Mouse (Mus musculus) liver, embryonic 12.5 days (tissue): ENCODE data around the gene Nkx2-1. TPM values are rescaled to one million over a fixed set of nuclear protein-coding genes. Genes with fewer than 3 reads are reported as not detected.
"Not testable (repeated sequence)": the region's sequence is repeated elsewhere in the genome, so short reads cannot be mapped to it uniquely, and the experiment has no call there.

ENCODE experiments used
- ATAC-seq: fragments of 200-750 bp; cut with Nextera tagmentation; 2 replicates; pipeline ENCODE4 v1.8.0; 2017; ENCODE audit warnings: moderate number of reproducible peaks, mild to moderate bottlenecking, moderate library complexity
- H3K27ac ChIP-seq: fragments of 300-500 bp; sonication (generic); 2 replicates; pipeline ENCODE4 v1.5.1; 2016; ENCODE audit warnings: mild to moderate bottlenecking
- H3K27me3 ChIP-seq: fragments of 300-500 bp; sonication (generic); replicated peaks from 2 replicates; pipeline ENCODE4 v1.6.1; 2016; ENCODE audit warnings: mild to moderate bottlenecking, moderate library complexity
- H3K36me3 ChIP-seq: fragments of 300-500 bp; sonication (generic); 2 replicates; pipeline ENCODE4 v1.6.1; 2016; ENCODE audit warnings: mild to moderate bottlenecking, moderate library complexity
- H3K4me1 ChIP-seq: fragments of 300-500 bp; sonication (generic); 2 replicates; pipeline ENCODE4 v1.6.1; 2016
- H3K4me2 ChIP-seq: fragments of 300-500 bp; sonication (generic); 2 replicates; pipeline ENCODE4 v1.6.1; 2016; ENCODE audit warnings: mild to moderate bottlenecking, moderate library complexity
- H3K4me3 ChIP-seq: fragments of 300-500 bp; sonication (generic); 2 replicates; pipeline ENCODE4 v1.5.1; 2016; ENCODE audit warnings: mild to moderate bottlenecking, moderate library complexity
- H3K9ac ChIP-seq: fragments of 300-500 bp; sonication (generic); 2 replicates; pipeline ENCODE4 v1.6.1; 2016; ENCODE audit warnings: mild to moderate bottlenecking, moderate library complexity
- H3K9me3 ChIP-seq: fragments of 300-500 bp; sonication (generic); replicated peaks from 2 replicates; pipeline ENCODE4 v1.6.1; 2016; ENCODE audit warnings: mild to moderate bottlenecking, moderate library complexity
- WGBS: fragments of 180-500 bp; shearing (Covaris S2); methylation state at CpG from one replicate; pipeline ENCODE4 v1.1.7; 2016; ENCODE audit not compliant: insufficient replicate concordance; 5-methylcytosine and 5-hydroxymethylcytosine counted together
- polyA plus RNA-seq: library from polyadenylated mRNA; unstranded; fragments of >200 nt; fragmentation: Nextera tagmentation; extraction: Ambion mirVana; gene quantifications from 2 replicates; pipeline ENCODE4 v1.2.1, GENCODE M21; 2016

Gene Nkx2-1
- polyA plus RNA-seq, 1 experiment from 2014 or later: not detected

GRCm38 (mm10) chr12:56532986-56533495 is 3.7 kb downstream of the Nkx2-1 start:
- Histone ChIP-seq H3K27me3 (peaks cover 100% of the 10 kb centered on the region), H3K36me3 (no peaks in the 10 kb centered on the region), H3K9me3 (no peaks in the 10 kb centered on the region), H3K4me3 (no peak overlapping the region), H3K27ac (no peak overlapping the region), H3K4me1 (no peaks in the 10 kb centered on the region), H3K9ac (no peak overlapping the region), H3K4me2 (0 out of 2 replicates have a peak overlapping the region, but pooled peaks have one; percentile 12)
- ATAC-seq: no peak
- WGBS: 1% methylated on average over 50 of the region's 50 CpGs

- ATAC-seq: no peak
- H3K9me3 ChIP-seq: no peaks in the 10 kb centered on the region
- no peak overlapping the region for H3K9ac ChIP-seq
- H3K4me2 ChIP-seq: no peak overlapping the region
- no peaks in the 10 kb centered on the region for H3K4me1 ChIP-seq
- no peaks in the 10 kb centered on the region for H3K36me3 ChIP-seq
- H3K27me3 ChIP-seq: peaks cover 98% of the 10 kb centered on the region
- H3K4me3 ChIP-seq: no peak overlapping the region
- H3K27ac ChIP-seq: no peak overlapping the region
- WGBS: 2% methylated on average over 4 of the region's 4 CpGs
Measured at GRCm38 (mm10) chr12:56532142-56532541, 4.6 kb downstream of the Nkx2-1 start.

GRCm38 (mm10) chr12:56531051-56531620 is 5.6 kb downstream of the Nkx2-1 start:
- ATAC-seq: no peak
- no peaks in the 10 kb centered on the region for H3K4me1 ChIP-seq
- no peak overlapping the region for H3K27ac ChIP-seq
- H3K27me3 ChIP-seq: peaks cover 98% of the 10 kb centered on the region
- WGBS: 4% methylated on average over 3 of the region's 3 CpGs
- H3K4me3 ChIP-seq: no peak overlapping the region
- H3K36me3 ChIP-seq: no peaks in the 10 kb centered on the region
- H3K9me3 ChIP-seq: no peaks in the 10 kb centered on the region
- H3K4me2 ChIP-seq: no peak overlapping the region
- H3K9ac ChIP-seq: no peak overlapping the region

GRCm38 (mm10) chr12:56529931-56530330 is 6.8 kb downstream of the Nkx2-1 start:
- Histone ChIP-seq H3K36me3 (no peaks in the 10 kb centered on the region), H3K4me2 (no peak overlapping the region), H3K9ac (no peak overlapping the region), H3K27me3 (peaks cover 96% of the 10 kb centered on the region), H3K27ac (no peak overlapping the region), H3K4me3 (no peak overlapping the region), H3K9me3 (no peaks in the 10 kb centered on the region), H3K4me1 (no peaks in the 10 kb centered on the region)
- no peak for ATAC-seq
- WGBS: 3% methylated on average over 3 of the region's 3 CpGs

- Histone ChIP-seq H3K4me3 (no peak overlapping the region), H3K9me3 (no peaks in the 10 kb centered on the region), H3K4me1 (no peaks in the 10 kb centered on the region), H3K9ac (no peak overlapping the region), H3K27ac (no peak overlapping the region), H3K27me3 (peaks cover 96% of the 10 kb centered on the region), H3K36me3 (no peaks in the 10 kb centered on the region), H3K4me2 (no peak overlapping the region)
- ATAC-seq: no peak
- WGBS: 3% methylated on average over 36 of the region's 36 CpGs
Measured at GRCm38 (mm10) chr12:56528881-56529681, 7.6 kb downstream of the Nkx2-1 start.

GRCm38 (mm10) chr12:56528034-56528570 is 8.6 kb downstream of the Nkx2-1 start:
- no peaks in the 10 kb centered on the region for H3K9me3 ChIP-seq
- peaks cover 96% of the 10 kb centered on the region for H3K27me3 ChIP-seq
- no peak overlapping the region for H3K4me3 ChIP-seq
- 3% methylated on average over 8 of the region's 8 CpGs for WGBS
- H3K36me3 ChIP-seq: no peaks in the 10 kb centered on the region
- H3K27ac ChIP-seq: no peak overlapping the region
- ATAC-seq: no peak
- no peak overlapping the region for H3K4me2 ChIP-seq
- no peak overlapping the region for H3K9ac ChIP-seq
- no peaks in the 10 kb centered on the region for H3K4me1 ChIP-seq

- Histone ChIP-seq H3K9ac (no peak overlapping the region), H3K4me2 (no peak overlapping the region), H3K4me3 (no peak overlapping the region), H3K9me3 (no peaks in the 10 kb centered on the region), H3K27me3 (peaks cover 96% of the 10 kb centered on the region), H3K4me1 (no peaks in the 10 kb centered on the region), H3K27ac (no peak overlapping the region), H3K36me3 (no peaks in the 10 kb centered on the region)
- ATAC-seq: no peak
- 26% methylated on average over 4 of the region's 4 CpGs for WGBS
Measured at GRCm38 (mm10) chr12:56527071-56527470, 9.6 kb downstream of the Nkx2-1 start.

- H3K9ac ChIP-seq, ATAC-seq, H3K9me3 ChIP-seq, H3K36me3 ChIP-seq, H3K4me2 ChIP-seq, H3K27ac ChIP-seq, H3K4me3 ChIP-seq, H3K4me1 ChIP-seq: not testable (repeated sequence)
- peaks cover 94% of the 10 kb centered on the region for H3K27me3 ChIP-seq
- WGBS: 16% methylated on average over 9 of the region's 16 CpGs
Measured at GRCm38 (mm10) chr12:56525219-56525797, 11.4 kb downstream of the Nkx2-1 start.

- H3K4me1 ChIP-seq: no peaks in the 10 kb centered on the region
- 14% methylated on average over 14 of the region's 14 CpGs for WGBS
Measured at GRCm38 (mm10) chr12:56524201-56524600, 12.5 kb downstream of the Nkx2-1 start.

GRCm38 (mm10) chr12:56522191-56522590 is 14.5 kb downstream of the Nkx2-1 start:
- H3K9ac ChIP-seq: no peak overlapping the region
- no peak overlapping the region for H3K27ac ChIP-seq
- no peaks in the 10 kb centered on the region for H3K36me3 ChIP-seq
- WGBS: 18% methylated on average over 4 of the region's 4 CpGs
- no peak for ATAC-seq
- no peaks in the 10 kb centered on the region for H3K9me3 ChIP-seq
- H3K4me1 ChIP-seq: no peaks in the 10 kb centered on the region
- no peak overlapping the region for H3K4me3 ChIP-seq
- H3K27me3 ChIP-seq: peaks cover 95% of the 10 kb centered on the region
- H3K4me2 ChIP-seq: no peak overlapping the region

More at GRCm38 (mm10) chr12:56524201-56524600, 12.5 kb downstream of the Nkx2-1 start:
- Histone ChIP-seq H3K36me3 (no peaks in the 10 kb centered on the region), H3K27me3 (peaks cover 94% of the 10 kb centered on the region), H3K9me3 (no peaks in the 10 kb centered on the region), H3K4me2 (no peak overlapping the region), H3K4me3 (no peak overlapping the region), H3K27ac (no peak overlapping the region), H3K9ac (no peak overlapping the region)
- no peak for ATAC-seq

GRCm38 (mm10) chr12:56521106-56521840 is 15.4 kb downstream of the Nkx2-1 start:
- 0 out of 2 replicates have a peak overlapping the region, but pooled peaks have one; percentile 1 for H3K4me2 ChIP-seq
- no peak overlapping the region for H3K4me3 ChIP-seq
- no peak overlapping the region for H3K9ac ChIP-seq
- no peaks in the 10 kb centered on the region for H3K9me3 ChIP-seq
- H3K36me3 ChIP-seq: no peaks in the 10 kb centered on the region
- peaks cover 86% of the 10 kb centered on the region for H3K27me3 ChIP-seq
- H3K4me1 ChIP-seq: no peaks in the 10 kb centered on the region
- H3K27ac ChIP-seq: no peak overlapping the region
- 3% methylated on average over 33 of the region's 33 CpGs for WGBS
- no peak for ATAC-seq
